Mouse (Mus musculus) CH12.LX (cell line): ENCODE measurements around the gene C77080.

ENCODE experiments used
- CTCF ChIP-seq, 2 experiments: IDR thresholded peaks in 1 of 2; conservative IDR thresholded peaks in 1 of 2; 2 replicates each; pipeline ENCODE4 v1.5.1; 2011 to 2012; ENCODE audit warnings: low read depth in 2 of 2, low read length in 2 of 2, improper control_type of control experiment in 1 of 2, inconsistent platforms in 1 of 2, mild to moderate bottlenecking in 1 of 2, moderate library complexity in 1 of 2
- EP300 ChIP-seq: IDR thresholded peaks from 2 replicates; pipeline ENCODE4 v1.6.1; 2011; ENCODE audit warnings: low read length, improper control_type of control experiment
- JUN ChIP-seq: IDR thresholded peaks from 2 replicates; pipeline ENCODE4 v1.6.1; 2011; ENCODE audit warnings: low read depth, mild to moderate bottlenecking, low read length, improper control_type of control experiment, moderate library complexity; ENCODE audit not compliant: insufficient read depth
- NRF1 ChIP-seq: IDR thresholded peaks from 2 replicates; pipeline ENCODE4 v1.6.1; 2014; ENCODE audit warnings: low read depth, mild to moderate bottlenecking, inconsistent platforms, low read length, improper control_type of control experiment, moderate library complexity
- RCOR1 ChIP-seq: conservative IDR thresholded peaks from 2 replicates; pipeline ENCODE4 v1.6.1; 2012; ENCODE audit warnings: low read depth, mild to moderate bottlenecking, inconsistent platforms, low read length, improper control_type of control experiment
- USF1 ChIP-seq: IDR thresholded peaks from 2 replicates; pipeline ENCODE4 v1.6.1; 2014; ENCODE audit warnings: low read depth, mild to moderate bottlenecking, inconsistent platforms, low read length, improper control_type of control experiment
- ZNF384 ChIP-seq: IDR thresholded peaks from 2 replicates; pipeline ENCODE4 v1.6.1; 2012; ENCODE audit warnings: low read depth, low read length, improper control_type of control experiment, inconsistent platforms

GRCm38 (mm10) chr4:129303816-129304215 lies 42.6 kb upstream of the C77080 start:
- no peak for TF ChIP-seq USF1
- TF ChIP-seq ZNF384, result no peak
- no peak for TF ChIP-seq CTCF (conservative IDR thresholded peaks at IDR 0.05 in 1 of 2, IDR thresholded peaks at IDR 0.05 in 1 of 2; ENCODE audit: low read depth in 2 of 2, low read length in 2 of 2)
- no peak for TF ChIP-seq RCOR1
- no peak for TF ChIP-seq EP300
- no peak for TF ChIP-seq NRF1
- TF ChIP-seq JUN, result no peak
